Mouse (Mus musculus) stomach, embryonic 16.5 days (tissue): ENCODE results near the gene Creb3. TPM values are rescaled to one million over a fixed set of nuclear protein-coding genes. Genes with fewer than 3 reads are reported as not detected.
A peak's percentile ranks its signal among the peaks of the same experiment; 100 is the strongest.

Source experiments
- ATAC-seq: fragments of 200-750 bp; cut with Nextera tagmentation; 2 replicates; pipeline ENCODE4 v1.8.0; 2017; ENCODE audit warnings: moderate number of reproducible peaks, moderate TSS enrichment; ENCODE audit not compliant: insufficient read depth, low FRiP score
- H3K27ac ChIP-seq: fragments of 300-500 bp; sonication (generic); 2 replicates; pipeline ENCODE4 v1.5.1; 2014; ENCODE audit warnings: low read length
- H3K27me3 ChIP-seq: fragments of 300-500 bp; sonication (generic); 2 replicates; pipeline ENCODE4 v1.6.1; 2014; ENCODE audit warnings: low read length, control low read depth, mixed read lengths; ENCODE audit not compliant: control insufficient read depth, insufficient read depth
- H3K36me3 ChIP-seq: fragments of 300-500 bp; sonication (generic); 2 replicates; pipeline ENCODE4 v1.6.1; 2014; ENCODE audit warnings: low read length; ENCODE audit not compliant: control insufficient read depth, insufficient read depth
- H3K4me1 ChIP-seq: fragments of 300-500 bp; sonication (generic); 2 replicates; pipeline ENCODE4 v1.6.1; 2014; ENCODE audit warnings: low read length, control low read depth, mixed read lengths; ENCODE audit not compliant: control insufficient read depth, insufficient read depth
- H3K4me2 ChIP-seq: fragments of 300-500 bp; sonication (generic); 2 replicates; pipeline ENCODE4 v1.6.1; 2014; ENCODE audit warnings: low read depth, low read length, mixed read lengths
- H3K4me3 ChIP-seq: fragments of 300-500 bp; sonication (generic); replicated peaks from 2 replicates; pipeline ENCODE4 v1.5.1; 2014; ENCODE audit warnings: mild to moderate bottlenecking, low read length
- H3K9ac ChIP-seq: fragments of 300-500 bp; sonication (generic); 2 replicates; pipeline ENCODE4 v1.6.1; 2014; ENCODE audit warnings: low read length
- H3K9me3 ChIP-seq: fragments of 300-500 bp; sonication (generic); replicated peaks from 2 replicates; pipeline ENCODE4 v1.6.1; 2016; ENCODE audit warnings: low read length, control low read depth; ENCODE audit not compliant: control insufficient read depth
- WGBS: fragments of 180-500 bp; shearing (Covaris S2); extraction: QIAGEN DNeasy Blood & Tissue Kit; methylation state at CpG from one replicate; pipeline ENCODE4 v1.1.7; 2014; 5-methylcytosine and 5-hydroxymethylcytosine counted together
- polyA plus RNA-seq: library from polyadenylated mRNA; unstranded; fragments of >200 nt; fragmentation: Nextera tagmentation; extraction: Ambion mirVana; gene quantifications from 2 replicates; pipeline ENCODE4 v1.2.1, GENCODE M21; 2015

The Creb3 gene
- polyA plus RNA-seq, 1 experiment from 2014 or later: 71.4 TPM

- Histone ChIP-seq H3K4me3 (no peak overlapping the region), H3K36me3 (peaks cover 23% of the 10 kb centered on the region), H3K9ac (no peak overlapping the region), H3K9me3 (0 out of 2 replicates have a peak, but pooled peaks cover 6% of the 10 kb centered on the region), H3K4me2 (no peak overlapping the region), H3K4me1 (peaks cover 10% of the 10 kb centered on the region), H3K27me3 (no peaks in the 10 kb centered on the region), H3K27ac (no peak overlapping the region)
- ATAC-seq: no peak
- 82% methylated on average over 9 of the region's 9 CpGs for WGBS
Observed at GRCm38 (mm10) chr4:43528487-43528886, 33.6 kb upstream of the Creb3 start.

- Histone ChIP-seq H3K36me3 (peaks cover 33% of the 10 kb centered on the region), H3K4me3 (no peak overlapping the region), H3K27me3 (no peaks in the 10 kb centered on the region), H3K27ac (peak overlapping the region; percentile 23), H3K9ac (peak overlapping the region; percentile 26; the same call in 1 of the 2 replicates), H3K4me1 (peaks cover 10% of the 10 kb centered on the region), H3K4me2 (no peak overlapping the region), H3K9me3 (0 out of 2 replicates have a peak, but pooled peaks cover 6% of the 10 kb centered on the region)
- WGBS: 46% methylated on average over 8 of the region's 8 CpGs
- no peak for ATAC-seq
Observed at GRCm38 (mm10) chr4:43530081-43530501, 32.0 kb upstream of the Creb3 start.

GRCm38 (mm10) chr4:43530581-43530980, 31.6 kb upstream of the Creb3 start:
- no peak for ATAC-seq
- Histone ChIP-seq H3K36me3 (peaks cover 33% of the 10 kb centered on the region), H3K4me1 (peaks cover 10% of the 10 kb centered on the region), H3K9ac (no peak overlapping the region), H3K27me3 (no peaks in the 10 kb centered on the region), H3K4me3 (no peak overlapping the region), H3K4me2 (no peak overlapping the region), H3K9me3 (0 out of 2 replicates have a peak, but pooled peaks cover 6% of the 10 kb centered on the region), H3K27ac (peak overlapping the region; percentile 23; the same call in 1 of the 2 replicates)
- WGBS: 14% methylated on average over 7 of the region's 7 CpGs

- Histone ChIP-seq H3K9me3 (no peaks in the 10 kb centered on the region), H3K27ac (no peak overlapping the region), H3K4me3 (no peak overlapping the region), H3K4me2 (no peak overlapping the region), H3K36me3 (peaks cover 56% of the 10 kb centered on the region), H3K27me3 (no peaks in the 10 kb centered on the region), H3K4me1 (peaks cover 10% of the 10 kb centered on the region), H3K9ac (no peak overlapping the region)
- no peak for ATAC-seq
- whole genome bisulfite sequencing: 86% methylated on average over 9 of the region's 9 CpGs
Observed at GRCm38 (mm10) chr4:43533270-43533669, 28.9 kb upstream of the Creb3 start.

- Histone ChIP-seq H3K27me3 (no peaks in the 10 kb centered on the region), H3K4me2 (no peak overlapping the region), H3K9ac (no peak overlapping the region), H3K27ac (no peak overlapping the region), H3K4me1 (peaks cover 4% of the 10 kb centered on the region; the same call in 1 of the 2 replicates), H3K9me3 (no peaks in the 10 kb centered on the region), H3K4me3 (no peak overlapping the region), H3K36me3 (peaks cover 73% of the 10 kb centered on the region)
- WGBS: 90% methylated on average over 8 of the region's 8 CpGs
- ATAC-seq: no peak
Observed at GRCm38 (mm10) chr4:43535628-43536027, 26.5 kb upstream of the Creb3 start.

- H3K4me1 ChIP-seq: 0 out of 2 replicates have a peak, but pooled peaks cover 2% of the 10 kb centered on the region
- 96% methylated on average over 9 of the region's 9 CpGs for WGBS
- ATAC-seq: no peak
- H3K27me3 ChIP-seq: no peaks in the 10 kb centered on the region
- no peak overlapping the region for H3K9ac ChIP-seq
- no peak overlapping the region for H3K27ac ChIP-seq
- no peak overlapping the region for H3K4me2 ChIP-seq
- H3K9me3 ChIP-seq: no peaks in the 10 kb centered on the region
- H3K36me3 ChIP-seq: peaks cover 71% of the 10 kb centered on the region
- H3K4me3 ChIP-seq: no peak overlapping the region
Observed at GRCm38 (mm10) chr4:43536031-43536430, 26.1 kb upstream of the Creb3 start.

GRCm38 (mm10) chr4:43542044-43542443, 20.1 kb upstream of the Creb3 start:
- H3K36me3 ChIP-seq: peaks cover 68% of the 10 kb centered on the region
- H3K27ac ChIP-seq: no peak overlapping the region
- H3K4me1 ChIP-seq: no peaks in the 10 kb centered on the region
- no peaks in the 10 kb centered on the region for H3K27me3 ChIP-seq
- ATAC-seq: no peak
- H3K9me3 ChIP-seq: no peaks in the 10 kb centered on the region
- WGBS: 71% methylated on average over 3 of the region's 3 CpGs
- H3K4me2 ChIP-seq: no peak overlapping the region
- no peak overlapping the region for H3K9ac ChIP-seq
- no peak overlapping the region for H3K4me3 ChIP-seq

GRCm38 (mm10) chr4:43546375-43547047, 15.6 kb upstream of the Creb3 start:
- no peak overlapping the region for H3K4me2 ChIP-seq
- no peak overlapping the region for H3K9ac ChIP-seq
- H3K4me1 ChIP-seq: no peaks in the 10 kb centered on the region
- WGBS: 91% methylated on average over 12 of the region's 12 CpGs
- H3K36me3 ChIP-seq: peaks cover 68% of the 10 kb centered on the region
- no peaks in the 10 kb centered on the region for H3K27me3 ChIP-seq
- ATAC-seq: no peak
- H3K4me3 ChIP-seq: no peak overlapping the region
- no peak overlapping the region for H3K27ac ChIP-seq
- H3K9me3 ChIP-seq: no peaks in the 10 kb centered on the region

GRCm38 (mm10) chr4:43547160-43547559, 15.0 kb upstream of the Creb3 start:
- Histone ChIP-seq H3K27me3 (no peaks in the 10 kb centered on the region), H3K4me2 (no peak overlapping the region), H3K27ac (no peak overlapping the region)

More at GRCm38 (mm10) chr4:43547160-43547559, 15.0 kb upstream of the Creb3 start:
- peaks cover 71% of the 10 kb centered on the region for H3K36me3 ChIP-seq
- 91% methylated on average over 8 of the region's 8 CpGs for WGBS
- no peak overlapping the region for H3K9ac ChIP-seq
- no peak for ATAC-seq
- no peaks in the 10 kb centered on the region for H3K4me1 ChIP-seq
- H3K9me3 ChIP-seq: no peaks in the 10 kb centered on the region
- no peak overlapping the region for H3K4me3 ChIP-seq
